Mouse (Mus musculus): ENCODE measurements around the gene Smarcb1. TPM values are rescaled to one million over a fixed set of nuclear protein-coding genes. Genes with fewer than 3 reads are reported as not detected.

Gene Smarcb1
- total RNA-seq, 1 experiment from 2014 or later, result 101 TPM

GRCm38 (mm10) chr10:75851076-75851475 lies 70.3 kb downstream of the Smarcb1 start:
- ATAC-seq (replicated peaks in 1 of 2; ENCODE audit: insufficient read depth in 1 of 2, low FRiP score in 2 of 2, low TSS enrichment in 1 of 2, low read depth in 1 of 2, poor library complexity in 2 of 2, severe bottlenecking in 2 of 2), result no peak

GRCm38 (mm10) chr10:75848382-75848781 lies 73.0 kb downstream of the Smarcb1 start:
- ATAC-seq (replicated peaks in 1 of 2; ENCODE audit: insufficient read depth in 1 of 2, low FRiP score in 2 of 2, low TSS enrichment in 1 of 2, low read depth in 1 of 2, poor library complexity in 2 of 2, severe bottlenecking in 2 of 2), result no peak

Other genes with a start within 250 kb of the Smarcb1 start
- gene Cabin1, start 157.3 kb downstream of the Smarcb1 start, total RNA-seq (2017), result 27.9 and 29.3 TPM in 2 replicates
- 44.2 and 44.6 TPM in 2 replicates for gene Ddt, start 148.2 kb downstream of the Smarcb1 start, total RNA-seq (2017)
- not detected in 2 replicates for gene Gm20441, start 140.7 kb downstream of the Smarcb1 start, total RNA-seq (2017)
- gene Gstt3, start 140.2 kb downstream of the Smarcb1 start, total RNA-seq (2017), result 12.2 and 12.6 TPM in 2 replicates
- 4.7 and 5.6 TPM in 2 replicates for gene Gstt1, start 123.0 kb downstream of the Smarcb1 start, total RNA-seq (2017)
- gene Gstt4, start 99.1 kb downstream of the Smarcb1 start, total RNA-seq (2017), result not detected in 2 replicates
- 19.4 and 24.0 TPM in 2 replicates for gene Gstt2, start 84.2 kb downstream of the Smarcb1 start, total RNA-seq (2017)
- gene Mif, start 61.4 kb downstream of the Smarcb1 start, total RNA-seq (2017), result 339 and 626 TPM in 2 replicates
- 1.8 and 4.2 TPM in 2 replicates for gene Derl3, start 28.2 kb downstream of the Smarcb1 start, total RNA-seq (2017)
- gene Chchd10, start 11.5 kb upstream of the Smarcb1 start, total RNA-seq (2017), result 12.6 and 52.1 TPM in 2 replicates
- 0.79 and 18.0 TPM in 2 replicates for gene Mmp11, start 14.9 kb upstream of the Smarcb1 start, total RNA-seq (2017)
- not detected in 2 replicates for gene Gm867, start 19.1 kb upstream of the Smarcb1 start, total RNA-seq (2017)
- not detected in 2 replicates for gene Vpreb3, start 21.4 kb upstream of the Smarcb1 start, total RNA-seq (2017)
- 0.15 and 1.3 TPM in 2 replicates for gene Gm5134, start 32.9 kb upstream of the Smarcb1 start, total RNA-seq (2017)
- 5.6 and 8.6 TPM in 2 replicates for gene Zfp280b, start 111.0 kb upstream of the Smarcb1 start, total RNA-seq (2017)
- gene Slc5a4b, start 189.3 kb upstream of the Smarcb1 start, total RNA-seq (2017), result not detected in 2 replicates
- gene Slc5a4a, start 225.8 kb upstream of the Smarcb1 start, total RNA-seq (2017), result not detected in 2 replicates